Mouse (Mus musculus) adrenal gland, adult 18-20 months (tissue): ENCODE results near the gene Gm2056. TPM values are rescaled to one million over a fixed set of nuclear protein-coding genes. Genes with fewer than 3 reads are reported as not detected.
"Not testable (repeated sequence)": the region's sequence is repeated elsewhere in the genome, so short reads cannot be mapped to it uniquely, and the experiment has no call there.

ENCODE experiments used
- DNase-seq, 2 experiments: peaks; one replicate each; pipeline ENCODE4 v3.0.0; 2021 to 2022; ENCODE audit warnings: low spot score in 2 of 2
- long read RNA-seq, 2 experiments: library from polyadenylated mRNA; stranded (forward); transcript quantifications; one replicate each; pipeline ENCODE4 v2.0.0; 2021
- total RNA-seq, 2 experiments: library from RNA; stranded (reverse); gene quantifications; 1 replicate in 1 of 2; 2 replicates in 1 of 2; pipeline ENCODE4 v1.2.3; 2021

Gene Gm2056
- not detected for total RNA-seq
- long read RNA-seq, experiment 1: 0 reads
- long read RNA-seq, experiment 2: 0 reads

DNA sequence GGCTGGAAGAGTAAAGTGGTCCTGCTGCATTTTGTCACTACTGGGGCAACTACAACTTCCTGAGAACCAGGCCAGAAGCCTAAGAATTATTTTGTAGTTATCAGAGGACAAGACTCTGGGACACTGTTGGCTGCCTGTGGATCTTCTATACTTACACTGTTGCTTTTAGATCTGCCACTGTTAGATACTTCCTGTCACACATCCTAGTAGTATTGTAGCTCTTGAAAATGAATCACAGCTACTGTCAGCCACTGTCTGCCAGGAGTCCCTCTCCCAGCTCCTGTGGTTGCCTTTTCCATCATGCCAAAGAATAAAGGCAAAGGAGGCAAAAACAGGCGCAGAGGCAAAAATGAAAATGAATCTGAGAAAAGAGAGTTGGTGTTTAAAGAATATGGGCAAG is at the start of gene Gm2056:
Gene Gm2056 (plus strand): TSS at position 301 of the 400 bp plus-strand sequence.
- not testable (repeated sequence) for DNase-seq

DNA sequence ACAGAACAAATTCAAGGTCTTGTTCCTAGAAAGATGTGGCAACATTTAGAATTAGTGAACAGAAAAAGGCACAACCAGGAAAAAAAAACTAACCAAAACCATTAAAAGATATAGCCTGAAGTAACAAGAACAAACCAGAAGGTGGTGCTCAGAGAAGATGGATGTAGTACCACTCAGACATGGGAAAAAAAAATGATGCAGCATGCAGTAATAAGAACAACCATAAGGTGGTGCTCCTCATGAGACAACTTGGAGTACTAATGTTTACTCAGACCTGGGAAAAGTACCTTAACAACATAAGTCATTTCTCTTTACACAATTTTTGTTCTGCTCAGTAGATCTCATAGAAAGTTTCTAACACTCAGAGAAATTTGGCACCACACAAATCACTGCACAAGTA is 42.8 kb upstream of the Gm2056 start:
- DNase-seq: not testable (repeated sequence)

DNA sequence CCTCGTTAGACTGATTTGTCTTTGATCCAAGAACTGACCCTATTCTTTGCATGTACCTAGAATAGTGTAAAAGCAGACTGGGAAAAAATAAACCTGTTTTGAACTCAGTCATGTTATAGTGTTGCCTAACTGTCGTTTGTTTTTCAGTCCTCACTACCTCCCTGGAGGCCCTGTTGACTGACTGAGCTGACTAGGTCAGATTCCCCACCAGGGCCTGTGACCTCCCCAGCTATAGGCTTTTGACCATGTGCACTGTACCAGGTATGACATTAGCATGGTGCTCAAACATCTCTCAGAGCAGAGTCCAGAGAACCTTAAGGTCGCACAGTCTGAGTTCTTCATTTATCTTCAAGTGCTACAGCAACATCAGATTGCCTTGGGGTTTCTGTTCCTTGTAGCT is 22.7 kb upstream of the Gm2056 start:
- DNase-seq: not testable (repeated sequence)

DNA sequence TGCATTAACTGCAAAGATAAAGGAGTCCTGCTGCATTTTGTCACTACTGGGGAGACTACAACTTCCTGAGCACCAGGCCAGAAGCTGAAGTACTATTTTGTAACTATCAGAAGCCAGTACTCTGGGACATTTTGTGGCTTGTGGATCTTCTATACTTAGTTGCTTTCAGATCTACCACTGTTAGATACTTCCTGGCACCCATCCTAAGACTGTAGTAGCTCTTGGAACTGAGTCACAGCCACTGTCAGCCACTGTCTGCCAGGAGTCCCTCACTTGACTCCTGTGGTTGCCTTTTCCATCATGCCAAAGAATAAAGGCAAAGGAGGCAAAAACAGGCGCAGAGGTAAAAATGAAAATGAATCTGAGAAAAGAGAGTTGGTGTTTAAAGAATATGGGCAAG is 15.3 kb upstream of the Gm2056 start, which contains the start of gene Gm2075:
Gene Gm2075 (plus strand): TSS at position 301 of the 400 bp plus-strand sequence.
- DNase-seq: not testable (repeated sequence)

DNA sequence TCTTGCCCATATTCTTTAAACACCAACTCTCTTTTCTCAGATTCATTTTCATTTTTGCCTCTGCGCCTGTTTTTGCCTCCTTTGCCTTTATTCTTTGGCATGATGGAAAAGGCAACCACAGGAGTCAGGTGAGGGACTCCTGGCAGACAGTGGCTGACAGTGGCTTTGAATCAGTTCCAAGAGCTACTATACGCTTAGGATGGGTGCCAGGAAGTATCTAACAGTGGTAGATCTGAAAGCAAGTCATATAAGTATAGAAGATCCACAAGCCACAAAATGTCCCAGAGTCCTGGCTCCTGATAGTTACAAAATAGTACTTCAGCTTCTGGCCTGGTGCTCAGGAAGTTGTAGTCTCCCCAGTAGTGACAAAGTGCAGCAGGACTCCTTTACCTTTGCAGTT is 8.1 kb upstream of the Gm2056 start, which contains the start of gene Gm6803:
Gene Gm6803 (minus strand): TSS at position 101 of the 400 bp plus-strand sequence.
- DNase-seq: not testable (repeated sequence)

DNA sequence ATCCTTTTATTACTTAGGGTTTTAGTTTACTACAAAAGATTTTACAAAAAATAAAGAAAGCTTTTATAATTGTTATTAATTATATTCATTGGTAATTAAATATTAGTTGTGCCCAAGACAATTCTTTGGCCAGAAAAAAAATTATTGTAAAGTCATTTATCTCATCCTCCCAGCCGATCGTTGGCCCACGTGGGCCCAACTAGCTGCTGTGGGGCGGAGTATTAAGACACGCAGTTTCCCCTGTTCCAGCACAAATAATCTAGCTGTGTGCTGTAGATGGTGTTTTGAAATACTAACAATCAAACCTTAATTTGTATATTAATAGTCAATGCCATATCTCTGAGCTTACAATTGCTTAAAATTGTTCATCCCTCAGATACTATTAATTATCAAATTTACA is 5.4 kb downstream of the Gm2056 start:
- DNase-seq: not testable (repeated sequence)

DNA sequence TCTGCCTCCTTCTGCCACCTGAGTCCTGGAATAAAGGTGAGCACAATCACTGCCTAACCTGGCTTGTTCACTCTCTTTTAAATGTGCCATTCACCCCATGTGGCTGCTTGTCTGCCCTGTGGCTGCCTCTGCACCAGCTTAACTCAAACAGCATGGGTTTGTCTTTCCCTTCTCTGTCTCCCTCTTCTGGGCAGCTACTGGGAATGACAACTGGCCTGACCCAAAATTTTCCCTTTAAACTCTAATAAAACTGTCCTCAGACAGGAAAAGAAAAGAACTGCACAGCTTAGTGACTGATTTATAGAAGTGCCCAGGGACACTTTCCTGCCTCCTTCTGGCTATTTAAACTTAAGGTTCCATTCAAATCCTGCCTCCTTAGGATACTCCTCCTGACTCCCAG is 12.3 kb downstream of the Gm2056 start:
- not testable (repeated sequence) for DNase-seq

- not testable (repeated sequence) for DNase-seq
Observed at GRCm38 (mm10) chr12:88039703-88040102, 12.9 kb downstream of the Gm2056 start.

DNA sequence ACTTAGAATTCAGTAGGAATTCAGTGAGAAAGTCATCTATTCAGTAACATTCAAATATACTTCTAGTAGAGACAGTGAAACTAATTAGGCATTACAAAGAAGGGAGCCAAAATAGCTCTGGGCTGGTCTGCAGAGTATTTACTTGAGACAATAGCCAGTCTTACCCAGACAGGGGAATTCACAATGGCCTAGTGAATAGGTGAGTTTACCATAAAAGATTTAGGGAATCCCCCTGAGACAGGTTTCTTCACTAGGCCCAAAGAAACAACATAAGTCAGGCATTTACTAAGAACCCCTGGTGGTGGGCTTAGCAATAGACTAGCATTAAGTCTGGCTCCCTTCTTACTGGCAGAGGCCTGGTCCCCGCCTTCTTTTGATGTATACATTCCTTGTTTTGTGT is 18.4 kb downstream of the Gm2056 start:
- not testable (repeated sequence) for DNase-seq

Other genes starting within 250 kb of the Gm2056 start
- gene Gm21936, start 231.5 kb upstream of the Gm2056 start, total RNA-seq: not detected
- gene BB287469, start 210.4 kb upstream of the Gm2056 start, total RNA-seq: not detected
- gene Gm2001, start 184.7 kb upstream of the Gm2056 start, total RNA-seq: not detected
- not detected for gene Gm2016, start 152.9 kb upstream of the Gm2056 start, total RNA-seq
- not detected for gene Gm2022, start 131.6 kb upstream of the Gm2056 start, total RNA-seq
- not detected for gene Gm2035, start 107.1 kb upstream of the Gm2056 start, total RNA-seq
- gene Gm2042, start 72.9 kb upstream of the Gm2056 start, total RNA-seq: not detected
- not detected for gene Gm2075, start 15.2 kb upstream of the Gm2056 start, total RNA-seq
- gene Gm6803, start 8.2 kb upstream of the Gm2056 start, total RNA-seq: not detected
- gene Gm16368, start 56.7 kb downstream of the Gm2056 start, total RNA-seq: not detected
- not detected for gene Gm10436, start 155.1 kb downstream of the Gm2056 start, total RNA-seq
- not detected for gene Gm8332, start 223.1 kb downstream of the Gm2056 start, total RNA-seq
- gene Gm5662, start 247.5 kb downstream of the Gm2056 start, total RNA-seq: not detected